Mouse (Mus musculus) lung, adult 10 weeks (tissue): Measurements from ENCODE around the gene Zfp410. TPM values are rescaled to one million over a fixed set of nuclear protein-coding genes. Genes with fewer than 3 reads are reported as not detected.

ENCODE experiments used
- polyA plus RNA-seq: library from polyadenylated mRNA; stranded (reverse); fragments of 350-450 nt; fragmentation: Illumina TruSeq; extraction: RNeasy Lipid Tissue Mini Kit (QIAGEN cat#74804); gene quantifications from one replicate; pipeline ENCODE4 v1.2.3, GENCODE M21; 2014; ENCODE audit warnings: low read depth, low replicate concordance; ENCODE audit not compliant: insufficient read depth

The Zfp410 gene
- polyA plus RNA-seq, result 23.1 TPM

GRCm38 (mm10) chr12:84316721-84317621, at the start of gene Zfp410:
Zfp410 (plus strand) TSS chr12:84316852.

GRCm38 (mm10) chr12:84284885-84285592, 31.6 kb upstream of the Zfp410 start, which contains the start of gene Ptgr2:
Ptgr2 (plus strand) TSS chr12:84285232.

GRCm38 (mm10) chr12:84361555-84362489, 45.2 kb downstream of the Zfp410 start, which contains the start of the genes Coq6 and Fam161b:
Coq6 (plus strand) TSS chr12:84361657.
Fam161b (minus strand) TSS chr12:84361833.

Other genes with a start within 250 kb of the Zfp410 start
- gene Acot5, start 247.5 kb upstream of the Zfp410 start, polyA plus RNA-seq, result not detected
- gene Acot6, start 216.2 kb upstream of the Zfp410 start, polyA plus RNA-seq, result 1.3 TPM
- gene Dnal1, start 202.5 kb upstream of the Zfp410 start, polyA plus RNA-seq, result 4.7 TPM
- gene Pnma1, start 168.4 kb upstream of the Zfp410 start, polyA plus RNA-seq, result 1.4 TPM
- gene Elmsan1, start 98.0 kb upstream of the Zfp410 start, polyA plus RNA-seq, result 7.2 TPM
- 24.7 TPM for gene Ptgr2, start 31.6 kb upstream of the Zfp410 start, polyA plus RNA-seq
- 16.8 TPM for gene Coq6, start 44.8 kb downstream of the Zfp410 start, polyA plus RNA-seq
- gene Fam161b, start 45.0 kb downstream of the Zfp410 start, polyA plus RNA-seq, result 3.3 TPM
- 11.4 TPM for gene Entpd5, start 92.2 kb downstream of the Zfp410 start, polyA plus RNA-seq
- 3.9 TPM for gene Bbof1, start 92.2 kb downstream of the Zfp410 start, polyA plus RNA-seq
- gene Rnf113a2, start 100.3 kb downstream of the Zfp410 start, polyA plus RNA-seq, result 12.0 TPM
- 31.6 TPM for gene Aldh6a1, start 134.2 kb downstream of the Zfp410 start, polyA plus RNA-seq
- gene Lin52, start 134.6 kb downstream of the Zfp410 start, polyA plus RNA-seq, result 15.5 TPM